Mouse (Mus musculus) cerebellum, postnatal 36 days (tissue): Measurements from ENCODE around the gene Sytl4.
A peak's percentile ranks its signal among the peaks of the same experiment; 100 is the strongest.

Experiments
- DNase-seq, 2 experiments: peaks; one replicate each; pipeline ENCODE4 v3.0.0; 2021 to 2022; ENCODE audit warnings: mixed read lengths in 2 of 2

The Sytl4 gene

GRCm38 (mm10) chrX:133981231-133982002 lies at the start of gene Sytl4:
Gene Sytl4, minus strand, starts transcription at chrX:133981812.
- DNase-seq = peak in 1 of 2 experiments; percentile 2

DNA sequence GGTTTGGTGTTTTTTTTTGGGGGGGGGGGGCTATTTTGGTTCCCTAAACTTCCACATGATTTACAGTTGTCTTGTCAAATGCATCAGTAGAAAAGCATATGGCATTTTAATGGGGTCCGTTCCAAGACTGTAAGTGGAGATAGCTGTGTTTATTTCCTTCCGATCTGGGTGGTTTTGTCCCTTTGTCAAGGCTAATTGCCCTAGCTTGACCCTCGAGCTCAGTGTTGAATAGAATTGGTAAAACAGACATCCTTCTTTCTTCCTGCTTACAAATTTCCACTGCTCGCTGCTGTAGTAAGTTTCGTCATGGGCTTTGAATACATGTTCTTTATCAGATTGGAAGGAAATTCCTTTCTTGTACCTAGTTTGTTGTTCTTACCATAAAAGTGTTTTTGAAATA lies 39.1 kb upstream of the Sytl4 start:
- DNase-seq = no peak

GRCm38 (mm10) chrX:134019005-134019404 lies 37.4 kb upstream of the Sytl4 start:
- DNase-seq = peak; percentile 34 to 66

DNA sequence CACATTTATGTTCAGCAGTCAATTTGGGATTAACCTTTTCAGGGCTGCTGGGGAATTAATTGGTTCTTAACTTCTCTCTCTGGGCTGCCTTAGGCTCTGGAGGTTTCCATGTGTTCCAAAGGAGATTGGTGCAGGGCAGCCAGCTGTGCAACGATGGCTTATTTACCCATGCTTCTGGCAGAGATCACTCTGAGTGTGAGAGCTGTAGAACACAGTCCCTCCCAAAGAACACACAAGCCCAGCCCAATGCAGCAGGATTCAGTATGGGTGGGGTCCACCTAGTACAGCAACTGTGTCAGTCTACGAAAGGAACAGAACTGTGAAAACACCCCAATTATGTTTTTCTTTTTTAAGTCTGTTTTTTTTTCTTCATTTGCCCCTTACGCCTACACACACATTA lies 14.3 kb upstream of the Sytl4 start:
- no peak for DNase-seq

DNA sequence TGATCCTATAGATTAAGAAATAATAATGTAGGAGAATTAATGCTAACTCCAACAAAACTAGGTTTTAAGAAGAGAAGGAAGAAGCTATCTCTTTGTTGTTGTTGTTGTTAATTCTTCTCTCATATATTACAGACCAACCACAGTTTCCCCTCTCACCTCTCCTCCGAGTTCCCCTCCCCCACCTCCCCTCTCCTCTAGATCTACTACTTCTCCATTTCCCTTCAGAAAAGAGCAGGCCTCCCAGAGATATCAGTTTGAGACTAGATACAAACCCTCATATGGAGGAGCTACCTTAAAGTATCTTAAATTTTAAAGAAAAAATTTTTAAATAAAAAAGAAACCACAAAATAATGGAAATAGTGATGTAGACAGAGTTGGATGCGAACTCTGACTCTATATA lies 17.0 kb downstream of the Sytl4 start:
- no peak for DNase-seq

GRCm38 (mm10) chrX:133960617-133961016 lies 21.0 kb downstream of the Sytl4 start:
- no peak for DNase-seq

DNA sequence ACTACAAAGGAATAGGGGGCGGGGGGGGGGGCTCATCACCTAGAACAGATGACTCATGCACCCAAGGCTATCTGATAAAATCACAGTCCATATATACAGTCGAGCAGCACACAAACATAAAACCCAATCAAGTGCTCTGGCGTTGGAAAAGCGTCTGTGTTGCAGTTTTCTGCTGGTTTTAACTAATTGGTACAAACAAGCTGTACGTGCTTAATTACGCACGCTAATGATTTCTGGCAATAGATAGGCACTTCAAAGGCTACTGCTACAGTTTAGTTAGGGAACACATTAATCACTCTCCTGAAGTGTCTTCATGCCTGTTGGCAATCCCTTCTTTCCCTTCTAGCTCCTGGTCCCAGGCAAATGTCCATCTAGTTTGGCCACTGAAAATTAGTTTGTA lies 27.0 kb downstream of the Sytl4 start:
- DNase-seq = no peak

DNA sequence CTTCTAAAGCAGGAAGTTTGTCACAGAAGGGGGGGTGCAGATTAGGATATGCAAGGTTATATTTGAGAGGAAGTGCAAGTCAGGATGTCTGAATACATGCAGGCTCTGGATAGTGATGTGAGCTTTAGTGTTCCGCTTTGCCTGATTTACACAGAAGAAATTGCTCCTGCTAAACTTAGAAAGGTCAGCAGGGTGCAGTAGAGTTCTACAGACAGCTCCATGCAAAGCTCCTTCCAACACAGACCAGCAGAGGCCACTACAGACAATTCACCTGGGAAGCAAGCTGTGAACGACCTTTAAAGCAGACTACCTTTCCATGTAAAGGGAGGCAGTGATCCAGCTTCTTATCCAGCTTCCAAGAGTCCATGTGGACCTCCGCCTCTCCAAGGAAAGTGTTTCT lies 34.2 kb downstream of the Sytl4 start:
- DNase-seq = peak; percentile 33 to 58

DNA sequence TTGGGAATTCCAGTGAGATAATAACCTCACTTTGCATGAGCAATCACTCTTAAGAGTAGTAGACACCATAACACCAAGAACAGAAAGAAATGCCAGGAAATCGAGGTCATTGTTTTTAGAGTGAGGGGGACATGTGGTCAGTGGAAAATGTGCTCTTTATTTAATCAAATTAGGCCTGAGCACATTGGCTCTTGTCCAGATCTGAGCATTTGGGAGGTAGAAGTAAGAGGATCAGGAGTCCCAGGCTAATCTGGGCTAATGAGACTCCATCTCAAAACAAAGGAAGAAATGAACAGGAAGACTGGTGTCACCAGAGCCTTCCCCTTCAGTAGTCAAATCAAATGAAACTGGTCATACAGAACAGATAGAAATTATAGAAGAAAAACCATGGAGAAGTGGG lies 42.1 kb downstream of the Sytl4 start:
- DNase-seq = no peak

GRCm38 (mm10) chrX:133936605-133937225 lies 44.9 kb downstream of the Sytl4 start:
- no peak for DNase-seq

GRCm38 (mm10) chrX:133931302-133932013 lies 50.2 kb downstream of the Sytl4 start:
- peak in 1 of 2 experiments; percentile 7 for DNase-seq

DNA sequence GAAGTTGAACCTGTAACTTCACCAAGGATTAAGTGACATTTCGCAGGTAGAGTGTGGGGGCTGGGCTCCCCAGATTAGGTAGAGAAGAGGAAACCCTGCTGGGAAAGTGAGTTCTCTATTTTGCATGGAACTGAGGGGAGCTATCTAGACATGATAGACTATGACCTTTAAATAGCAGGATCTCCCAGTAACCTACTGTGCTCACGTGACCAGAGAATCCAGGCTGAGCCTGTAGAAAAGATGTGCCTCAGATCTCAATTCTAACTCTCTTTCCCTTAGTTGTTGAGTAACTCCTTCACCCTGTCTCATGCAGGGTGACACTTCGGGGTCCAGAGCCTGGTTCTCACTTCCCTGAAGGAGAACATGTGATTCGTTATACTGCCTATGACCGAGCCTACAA lies 54.9 kb downstream of the Sytl4 start:
- DNase-seq = no peak

- DNase-seq = no peak
Measured at GRCm38 (mm10) chrX:133921187-133921586, 60.4 kb downstream of the Sytl4 start.

DNA sequence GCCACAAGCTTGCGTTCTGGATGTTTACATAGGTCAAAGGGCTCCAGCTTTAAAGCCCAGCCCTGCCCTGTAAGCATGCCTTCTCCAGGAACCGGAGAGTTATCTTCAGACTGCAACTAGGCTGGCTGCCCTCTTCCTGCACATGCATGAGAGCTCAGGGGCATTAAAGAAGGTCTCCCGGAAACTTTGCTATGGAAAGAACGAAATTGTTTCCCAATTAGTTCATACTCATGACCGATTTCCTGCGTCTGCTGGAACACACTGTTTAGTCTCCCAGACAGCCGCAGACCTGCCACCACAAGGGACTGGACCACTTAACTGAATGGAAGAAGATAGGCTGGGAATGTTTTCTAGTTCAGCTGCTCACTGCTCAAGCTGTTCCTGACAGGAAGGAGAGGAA lies 67.4 kb downstream of the Sytl4 start:
- no peak for DNase-seq

GRCm38 (mm10) chrX:133913006-133913405 lies 68.6 kb downstream of the Sytl4 start:
- DNase-seq = no peak

DNA sequence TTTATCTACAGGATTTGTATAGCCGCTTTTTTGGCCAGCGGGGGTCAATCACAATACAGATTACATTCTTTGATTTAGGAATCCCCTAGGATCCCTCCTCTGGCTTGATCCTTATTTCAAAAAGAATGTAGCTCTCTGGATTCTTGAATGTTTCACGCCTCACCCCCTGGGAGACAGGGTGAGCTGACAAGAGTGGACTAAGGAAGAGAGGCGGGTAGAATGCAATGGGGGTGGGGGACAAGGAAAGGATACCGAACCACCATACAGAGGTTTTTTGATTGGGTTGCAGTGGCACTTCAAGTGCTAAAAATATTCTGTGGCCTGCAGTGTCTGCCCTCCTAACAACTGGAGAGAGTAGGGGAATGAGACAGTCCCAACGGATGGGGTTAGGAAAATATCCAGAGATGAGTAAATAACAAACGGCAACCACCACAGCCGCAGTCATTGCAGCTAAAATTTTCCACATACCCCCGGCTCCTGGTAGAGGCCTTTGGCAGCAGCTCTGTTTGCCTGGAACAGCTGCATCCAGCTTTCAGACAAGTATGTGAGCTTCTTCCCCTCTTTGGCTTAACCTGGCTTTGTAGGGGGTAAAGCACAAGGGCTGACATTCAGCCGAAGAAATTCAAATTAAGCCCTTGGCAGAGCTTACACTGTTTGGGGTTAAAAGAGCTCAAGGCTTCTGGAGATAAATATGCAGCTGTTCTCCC lies 70.1 kb downstream of the Sytl4 start:
- no peak for DNase-seq

DNA sequence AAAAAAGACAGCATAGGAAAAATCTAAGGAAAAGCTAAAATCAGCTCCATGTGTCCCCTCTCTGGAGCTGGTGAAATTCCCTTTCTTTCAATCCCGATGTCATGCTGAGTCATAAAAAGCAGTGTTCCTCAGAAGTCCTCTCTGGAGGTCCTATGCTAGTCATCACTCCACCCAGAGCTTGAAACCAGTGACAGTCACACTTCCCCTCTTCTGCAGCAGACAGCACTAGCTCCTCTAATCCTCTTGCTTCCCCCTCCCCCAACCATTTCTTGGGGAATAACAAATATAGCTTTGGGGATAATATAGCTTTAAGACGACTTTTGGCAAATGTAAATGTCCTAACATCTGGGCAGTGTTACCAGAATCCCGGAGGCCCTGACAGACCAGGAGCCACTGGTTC lies 73.4 kb downstream of the Sytl4 start, which contains the start of gene Srpx2:
Gene Srpx2 (plus strand): TSS at position 166 of the 400 bp plus-strand sequence.
- DNase-seq = no peak

DNA sequence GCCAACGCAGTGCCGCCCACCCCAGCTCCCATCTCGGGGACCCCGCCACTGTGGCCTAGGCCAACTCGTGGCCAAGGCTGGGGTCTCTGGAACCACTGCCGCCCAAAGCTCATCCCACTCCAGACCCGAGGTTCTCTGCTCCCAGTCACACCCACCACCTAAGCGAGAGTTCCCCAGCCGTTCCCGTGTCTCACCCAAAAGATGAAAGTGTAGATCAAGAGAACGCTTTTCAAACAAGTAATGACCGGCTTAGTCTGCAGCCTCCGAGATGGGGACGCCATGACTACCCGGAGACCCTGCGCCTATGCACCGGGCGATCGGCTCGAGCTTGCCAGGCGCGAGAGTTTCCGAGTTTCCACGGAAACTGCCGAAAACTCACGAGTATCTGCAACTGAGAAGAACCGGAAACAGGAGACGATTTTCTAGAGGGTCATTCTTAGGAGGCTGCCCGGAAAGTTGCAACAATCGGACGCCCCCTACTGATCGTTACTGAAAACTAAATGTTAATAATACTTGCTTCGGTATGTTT lies 83.5 kb downstream of the Sytl4 start, which contains the start of gene Tspan6:
Gene Tspan6 (minus strand): TSS at position 416 of the 529 bp plus-strand sequence.
- DNase-seq = peak; percentile 74 to 75

- DNase-seq = no peak
Measured at GRCm38 (mm10) chrX:133888111-133888510, 93.5 kb downstream of the Sytl4 start.

- DNase-seq = no peak
Measured at GRCm38 (mm10) chrX:133887308-133887707, 94.3 kb downstream of the Sytl4 start.
